Mouse (Mus musculus) liver, adult 2 months (tissue): Measurements from ENCODE around the gene Enthd1. TPM values are rescaled to one million over a fixed set of nuclear protein-coding genes. Genes with fewer than 3 reads are reported as not detected.

Experiments used
- DNase-seq: peaks from one replicate; pipeline ENCODE4 v3.0.0-alpha.2; 2011; ENCODE audit warnings: low read depth, low spot score; ENCODE audit errors: extremely low read depth
- H3K27ac ChIP-seq: fragments of 200-500 bp; replicated peaks from 2 replicates; pipeline ENCODE4 v1.5.1; 2012; ENCODE audit warnings: low read depth, mild to moderate bottlenecking, control low read depth, inconsistent platforms, low read length; ENCODE audit not compliant: insufficient read depth
- H3K27me3 ChIP-seq: fragments of 200-500 bp; 2 replicates; pipeline ENCODE4 v1.6.1; 2012; ENCODE audit warnings: mild to moderate bottlenecking, moderate library complexity, low read length, inconsistent platforms; ENCODE audit not compliant: control insufficient read depth, insufficient read depth
- H3K36me3 ChIP-seq: fragments of 200-500 bp; 2 replicates; pipeline ENCODE4 v1.6.1; 2012; ENCODE audit warnings: low read length, inconsistent platforms; ENCODE audit not compliant: control insufficient read depth, insufficient read depth
- H3K4me1 ChIP-seq: fragments of 200-500 bp; 2 replicates; pipeline ENCODE4 v1.6.1; 2011; ENCODE audit warnings: low read length; ENCODE audit not compliant: control insufficient read depth, insufficient read depth
- H3K4me3 ChIP-seq: fragments of 200-500 bp; 2 replicates; pipeline ENCODE4 v1.5.1; 2011; ENCODE audit warnings: low read depth, mild to moderate bottlenecking, control low read depth, low read length, moderate library complexity; ENCODE audit not compliant: insufficient read depth
- H3K79me2 ChIP-seq: fragments of 200-500 bp; 2 replicates; pipeline ENCODE4 v1.6.1; 2012; ENCODE audit warnings: inconsistent platforms, mild to moderate bottlenecking, low read length, moderate library complexity; ENCODE audit not compliant: control insufficient read depth, insufficient read depth
- H3K9ac ChIP-seq: fragments of 200-500 bp; 2 replicates; pipeline ENCODE4 v1.6.1; 2012; ENCODE audit warnings: low read depth, mild to moderate bottlenecking, control low read depth, inconsistent platforms, low read length
- CTCF ChIP-seq: fragments of 200-500 bp; IDR thresholded peaks from 2 replicates; pipeline ENCODE4 v1.5.1; 2011; ENCODE audit warnings: low read depth, low read length, control low read depth
- POLR2A ChIP-seq: fragments of 200-500 bp; IDR thresholded peaks from 2 replicates; pipeline ENCODE4 v1.6.1; 2011; ENCODE audit warnings: low read length, control low read depth; ENCODE audit not compliant: insufficient read depth; ENCODE audit errors: extremely low read depth
- WGBS: fragments of 180-500 bp; shearing (Covaris S2); methylation state at CpG from one replicate; pipeline ENCODE4 v1.1.7; 2018; 5-methylcytosine and 5-hydroxymethylcytosine counted together
- polyA plus RNA-seq: library from polyadenylated mRNA; depleted of rRNA; stranded (reverse); fragments of >200 nt; gene quantifications from 2 replicates; pipeline ENCODE4 v1.2.3, GENCODE M21; 2012; rRNA removed
- total RNA-seq: library from RNA; depleted of rRNA; stranded (reverse); fragments of >200 nt; gene quantifications from 2 replicates; pipeline ENCODE4 v1.2.3, GENCODE M21; 2014; rRNA removed

Gene Enthd1
- total and polyA plus RNA-seq, 2 experiments: not detected

DNA sequence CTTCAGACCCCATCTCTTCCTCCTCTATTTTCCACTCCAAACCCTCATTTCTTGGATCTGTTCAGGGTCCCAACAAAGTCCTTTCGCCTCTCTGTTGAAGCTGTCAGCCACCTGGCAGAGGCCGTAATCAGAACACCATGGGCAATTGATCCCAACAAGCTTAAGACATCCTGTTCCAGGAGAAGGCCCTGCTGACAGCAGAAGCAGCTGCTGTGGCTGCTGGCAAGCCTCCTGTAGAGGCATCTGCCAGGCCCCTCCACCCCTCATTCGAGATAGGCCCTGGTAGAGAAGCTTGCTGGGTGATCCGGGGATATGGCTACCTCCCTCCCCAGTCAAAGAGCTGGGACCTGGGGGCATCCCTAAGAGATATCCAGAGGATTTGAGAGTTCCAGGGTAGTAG lies 151.9 kb downstream of the Enthd1 start:
- TF ChIP-seq POLR2A (no peak), CTCF (no peak)
- WGBS: 78% methylated on average over 4 of the region's 4 CpGs
- no peak for DNase-seq
- H3K27me3 ChIP-seq: no peaks in the 10 kb centered on the region
- peaks cover 3% of the 10 kb centered on the region; the same call in 1 of the 2 replicates for H3K4me1 ChIP-seq
- no peak overlapping the region for H3K27ac ChIP-seq
- H3K4me3 ChIP-seq: no peak overlapping the region
- no peak overlapping the region for H3K9ac ChIP-seq
- H3K36me3 ChIP-seq: no peaks in the 10 kb centered on the region
- H3K79me2 ChIP-seq: no peaks in the 10 kb centered on the region

DNA sequence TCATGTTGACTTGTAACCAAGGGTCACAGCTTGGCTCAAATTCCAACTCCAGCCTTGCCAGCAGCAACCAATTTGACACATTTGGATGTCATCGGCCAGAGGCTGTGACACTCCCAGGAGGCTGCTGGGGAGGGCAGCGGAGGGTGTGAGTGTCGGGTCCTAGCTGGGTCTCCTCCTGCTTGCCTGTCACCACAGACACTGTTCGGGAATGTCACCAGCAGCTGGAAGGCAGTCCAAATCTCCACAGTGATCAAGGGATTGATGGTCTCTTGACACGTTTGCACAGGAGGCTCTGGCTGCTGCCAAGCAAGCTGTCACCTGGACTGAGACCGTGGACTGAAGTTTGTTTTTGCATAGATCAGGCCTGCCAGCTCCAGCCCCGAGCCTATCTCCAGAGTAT lies 154.3 kb downstream of the Enthd1 start:
- WGBS: 39% methylated on average over 7 of the region's 7 CpGs

DNA sequence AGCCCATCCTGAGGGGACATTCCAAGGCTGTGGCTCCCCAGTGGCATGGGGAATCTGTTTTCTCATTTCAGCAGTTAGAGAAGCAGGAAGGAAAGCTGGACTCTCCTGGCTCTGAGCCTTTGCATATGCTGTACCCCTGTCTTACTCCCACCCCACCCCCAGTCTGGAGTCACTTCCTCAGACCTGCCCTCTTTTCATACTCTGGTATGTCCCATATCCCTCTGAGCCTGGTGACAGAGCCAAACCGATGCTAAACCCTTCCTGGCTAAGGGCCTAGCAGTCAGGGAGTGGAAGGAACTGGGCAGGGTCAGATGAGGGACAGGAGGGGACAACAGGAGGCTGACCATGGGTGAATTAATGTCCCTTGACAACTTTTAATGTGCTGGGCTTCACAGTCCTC lies 157.1 kb downstream of the Enthd1 start:
- H3K27ac ChIP-seq: no peak overlapping the region; the same call in 1 of the 2 replicates
- H3K36me3 ChIP-seq: no peaks in the 10 kb centered on the region
- H3K79me2 ChIP-seq: no peaks in the 10 kb centered on the region
- no peaks in the 10 kb centered on the region for H3K4me1 ChIP-seq
- 50% methylated on average over 1 of the region's 1 CpGs for WGBS
- no peaks in the 10 kb centered on the region for H3K27me3 ChIP-seq
- H3K4me3 ChIP-seq: no peak overlapping the region
- DNase-seq: peak; percentile 15
- H3K9ac ChIP-seq: no peak overlapping the region
- TF ChIP-seq CTCF: no peak
- TF ChIP-seq POLR2A: no peak

More for the DNA sequence above, 154.3 kb downstream of the Enthd1 start:
- H3K27me3 ChIP-seq: no peaks in the 10 kb centered on the region
- peaks cover 3% of the 10 kb centered on the region; the same call in 1 of the 2 replicates for H3K4me1 ChIP-seq
- H3K9ac ChIP-seq: no peak overlapping the region
- H3K27ac ChIP-seq: no peak overlapping the region
- no peaks in the 10 kb centered on the region for H3K36me3 ChIP-seq
- no peak for TF ChIP-seq CTCF
- TF ChIP-seq POLR2A: no peak
- H3K4me3 ChIP-seq: no peak overlapping the region
- H3K79me2 ChIP-seq: no peaks in the 10 kb centered on the region
- DNase-seq: no peak

Other genes starting within 250 kb of the Enthd1 start
- gene Grap2, start 7.4 kb upstream of the Enthd1 start, total RNA-seq: 0.46 and 0.47 TPM in 2 replicates
- 0.20 and 0.66 TPM in 2 replicates for gene Grap2, start 7.4 kb upstream of the Enthd1 start, polyA plus RNA-seq
- gene Fam83f, start 106.7 kb upstream of the Enthd1 start, total RNA-seq: 0.28 and 0.67 TPM in 2 replicates
- 1.0 and 1.6 TPM in 2 replicates for gene Fam83f, start 106.7 kb upstream of the Enthd1 start, polyA plus RNA-seq
- gene Tnrc6b, start 146.2 kb upstream of the Enthd1 start, total RNA-seq: 18.2 and 19.7 TPM in 2 replicates
- 6.1 and 7.3 TPM in 2 replicates for gene Tnrc6b, start 146.2 kb upstream of the Enthd1 start, polyA plus RNA-seq